Mouse (Mus musculus): ENCODE measurements around the gene Eif1ad.

GRCm38 (mm10) chr19:5353609-5354008, 12.9 kb upstream of the Eif1ad start:
- no peak for TF ChIP-seq CTCF (IDR thresholded peaks at IDR 0.05; ENCODE audit: extremely low read depth, insufficient read depth, low read length)
- TF ChIP-seq POLR2A (IDR thresholded peaks at IDR 0.05; ENCODE audit: extremely low read depth, insufficient read depth, low read length), result no peak
